Mouse (Mus musculus) stomach, adult 2 months (tissue): ENCODE measurements around the gene Olfr1000. TPM values are rescaled to one million over a fixed set of nuclear protein-coding genes. Genes with fewer than 3 reads are reported as not detected.

Experiments
- polyA plus RNA-seq: library from polyadenylated mRNA; depleted of rRNA; stranded (reverse); fragments of >200 nt; gene quantifications from 2 replicates; pipeline ENCODE4 v1.2.3, GENCODE M21; 2012; rRNA removed

Gene Olfr1000
- not detected in 2 replicates for polyA plus RNA-seq

GRCm38 (mm10) chr2:85611803-85612202 lies at the start of gene Olfr1000:
Gene Olfr1000, minus strand, starts transcription at chr2:85611903.

DNA sequence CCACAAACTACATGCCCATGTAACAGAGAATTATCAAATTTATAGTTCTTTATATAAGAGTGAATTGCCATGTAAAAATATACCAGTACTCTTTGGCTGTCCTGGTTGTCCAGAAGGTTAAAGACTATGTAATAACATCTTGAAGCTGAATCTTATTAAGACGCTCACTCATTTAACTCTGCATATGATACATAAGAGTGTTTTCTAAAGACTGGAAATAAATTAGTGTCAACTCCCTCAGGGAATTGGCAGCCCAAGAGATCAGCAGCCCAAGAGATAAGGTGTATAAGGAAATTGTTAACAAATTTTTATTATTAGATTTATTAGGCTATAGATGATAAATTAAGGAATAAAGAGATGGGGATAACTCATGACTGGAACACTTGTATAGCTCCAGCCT lies 38.9 kb upstream of the Olfr1000 start, which contains the start of gene Olfr1002:
Gene Olfr1002, minus strand, starts transcription at position 101 of the 400 bp plus-strand sequence.

DNA sequence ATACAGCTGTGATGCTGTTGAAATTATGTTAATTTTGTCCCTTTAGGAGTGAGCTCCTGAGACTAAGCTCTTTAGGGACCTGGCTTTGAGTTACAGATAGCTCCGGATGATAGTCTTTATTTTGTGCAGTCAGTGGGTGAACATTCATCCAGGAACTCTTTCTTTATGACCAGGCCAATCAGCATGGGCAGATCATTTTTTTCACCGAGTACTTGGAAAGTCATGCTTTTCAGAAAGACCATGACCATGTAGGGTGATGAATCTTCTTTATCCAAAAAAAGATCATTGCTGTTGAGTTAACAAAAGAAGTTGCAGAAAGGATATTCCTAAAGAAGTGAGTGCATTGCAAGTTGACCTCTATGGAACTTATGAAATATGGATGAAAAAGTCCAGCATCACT lies 23.1 kb downstream of the Olfr1000 start, which contains the start of gene Olfr998:
Gene Olfr998, plus strand, starts transcription at position 301 of the 400 bp plus-strand sequence.

DNA sequence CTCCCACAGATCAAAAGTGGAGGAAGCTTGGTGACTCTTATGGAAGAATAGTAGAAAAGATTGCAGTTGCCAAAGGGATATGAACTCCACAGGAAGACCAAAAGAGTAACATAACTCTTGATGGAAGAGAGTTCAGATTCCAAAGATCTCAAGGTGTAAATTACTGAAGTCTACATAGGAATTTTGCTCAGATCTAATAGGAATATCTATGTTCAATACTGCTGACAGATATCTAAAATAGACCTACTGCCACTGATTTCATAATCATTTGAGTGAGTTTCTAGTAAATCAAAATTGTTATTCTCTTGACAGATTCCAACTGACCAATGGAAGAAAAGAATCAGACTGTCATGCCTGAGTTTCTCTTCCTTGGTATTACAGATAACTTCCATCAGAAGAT lies 32.8 kb downstream of the Olfr1000 start, which contains the start of gene Olfr996:
Gene Olfr996, plus strand, starts transcription at position 301 of the 400 bp plus-strand sequence.

Other genes with a start within 250 kb of the Olfr1000 start
- gene Olfr988, start 248.7 kb downstream of the Olfr1000 start, polyA plus RNA-seq, result not detected in 2 replicates
- gene Olfr992, start 202.4 kb downstream of the Olfr1000 start, polyA plus RNA-seq, result not detected in 2 replicates
- not detected in 2 replicates for gene Olfr993, start 197.0 kb downstream of the Olfr1000 start, polyA plus RNA-seq
- gene Olfr994, start 175.5 kb downstream of the Olfr1000 start, polyA plus RNA-seq, result not detected in 2 replicates
- not detected in 2 replicates for gene Olfr995, start 168.3 kb downstream of the Olfr1000 start, polyA plus RNA-seq
- 2.0 and 2.9 TPM in 2 replicates for gene 4833423E24Rik, start 92.9 kb downstream of the Olfr1000 start, polyA plus RNA-seq
- not detected in 2 replicates for gene Olfr996, start 32.7 kb downstream of the Olfr1000 start, polyA plus RNA-seq
- not detected in 2 replicates for gene Olfr998, start 23.0 kb downstream of the Olfr1000 start, polyA plus RNA-seq
- not detected in 2 replicates for gene Olfr1002, start 38.8 kb upstream of the Olfr1000 start, polyA plus RNA-seq
- not detected in 2 replicates for gene Olfr154, start 52.6 kb upstream of the Olfr1000 start, polyA plus RNA-seq
- gene Olfr1006, start 66.9 kb upstream of the Olfr1000 start, polyA plus RNA-seq, result not detected in 2 replicates
- not detected in 2 replicates for gene Olfr1008, start 77.5 kb upstream of the Olfr1000 start, polyA plus RNA-seq
- gene Olfr1009, start 103.5 kb upstream of the Olfr1000 start, polyA plus RNA-seq, result not detected in 2 replicates
- not detected in 2 replicates for gene Olfr1012, start 150.9 kb upstream of the Olfr1000 start, polyA plus RNA-seq
- not detected in 2 replicates for gene Olfr1013, start 155.2 kb upstream of the Olfr1000 start, polyA plus RNA-seq
- not detected in 2 replicates for gene Olfr1014, start 160.8 kb upstream of the Olfr1000 start, polyA plus RNA-seq
- gene Olfr1015, start 170.1 kb upstream of the Olfr1000 start, polyA plus RNA-seq, result not detected in 2 replicates
- gene Olfr1016, start 190.6 kb upstream of the Olfr1000 start, polyA plus RNA-seq, result not detected in 2 replicates
- not detected in 2 replicates for gene Olfr1018, start 206.6 kb upstream of the Olfr1000 start, polyA plus RNA-seq
- not detected in 2 replicates for gene Olfr1019, start 233.6 kb upstream of the Olfr1000 start, polyA plus RNA-seq
- gene Olfr1020, start 235.1 kb upstream of the Olfr1000 start, polyA plus RNA-seq, result not detected in 2 replicates